Mouse (Mus musculus) CH12.LX (cell line): ENCODE results near the gene Calhm2.

Experiments used
- CTCF ChIP-seq, 2 experiments: IDR thresholded peaks in 1 of 2; conservative IDR thresholded peaks in 1 of 2; 2 replicates each; pipeline ENCODE4 v1.5.1; 2011 to 2012; ENCODE audit warnings: low read depth in 2 of 2, low read length in 2 of 2, improper control_type of control experiment in 1 of 2, inconsistent platforms in 1 of 2, mild to moderate bottlenecking in 1 of 2, moderate library complexity in 1 of 2
- ELF1 ChIP-seq: IDR thresholded peaks from 2 replicates; pipeline ENCODE4 v1.6.1; 2014; ENCODE audit warnings: low read depth, mild to moderate bottlenecking, inconsistent platforms, low read length, improper control_type of control experiment
- EP300 ChIP-seq: IDR thresholded peaks from 2 replicates; pipeline ENCODE4 v1.6.1; 2011; ENCODE audit warnings: low read length, improper control_type of control experiment
- IRF4 ChIP-seq: IDR thresholded peaks from 2 replicates; pipeline ENCODE4 v1.6.1; 2014; ENCODE audit warnings: low read depth, mild to moderate bottlenecking, inconsistent platforms, low read length, improper control_type of control experiment
- JUN ChIP-seq: IDR thresholded peaks from 2 replicates; pipeline ENCODE4 v1.6.1; 2011; ENCODE audit warnings: low read depth, mild to moderate bottlenecking, low read length, improper control_type of control experiment, moderate library complexity; ENCODE audit not compliant: insufficient read depth
- MAX ChIP-seq: IDR thresholded peaks from 2 replicates; pipeline ENCODE4 v1.6.1; 2011; ENCODE audit warnings: low read length, improper control_type of control experiment
- MXI1 ChIP-seq: IDR thresholded peaks from 2 replicates; pipeline ENCODE4 v1.6.1; 2011; ENCODE audit warnings: mild to moderate bottlenecking, low read depth, low read length, improper control_type of control experiment
- NRF1 ChIP-seq: IDR thresholded peaks from 2 replicates; pipeline ENCODE4 v1.6.1; 2014; ENCODE audit warnings: low read depth, mild to moderate bottlenecking, inconsistent platforms, low read length, improper control_type of control experiment, moderate library complexity
- POLR2A ChIP-seq: IDR thresholded peaks from 2 replicates; pipeline ENCODE4 v1.6.1; 2011; ENCODE audit warnings: low read depth, mild to moderate bottlenecking, improper control_type of control experiment, low read length
- POLR2AphosphoS2 ChIP-seq: IDR thresholded peaks from 2 replicates; pipeline ENCODE4 v1.6.1; 2011; ENCODE audit warnings: low read depth, low read length, improper control_type of control experiment
- SMC3 ChIP-seq: IDR thresholded peaks from 2 replicates; pipeline ENCODE4 v1.6.1; 2011; ENCODE audit warnings: low read depth, low read length, improper control_type of control experiment
- UBTF ChIP-seq: IDR thresholded peaks from 2 replicates; pipeline ENCODE4 v1.6.1; 2012; ENCODE audit warnings: low read depth, mild to moderate bottlenecking, inconsistent platforms, low read length, improper control_type of control experiment, moderate library complexity
- ZKSCAN1 ChIP-seq: IDR thresholded peaks from 2 replicates; pipeline ENCODE4 v1.6.1; 2012; ENCODE audit warnings: low read depth, inconsistent platforms, low read length, improper control_type of control experiment, borderline replicate concordance
- ZNF384 ChIP-seq: IDR thresholded peaks from 2 replicates; pipeline ENCODE4 v1.6.1; 2012; ENCODE audit warnings: low read depth, low read length, improper control_type of control experiment, inconsistent platforms

DNA sequence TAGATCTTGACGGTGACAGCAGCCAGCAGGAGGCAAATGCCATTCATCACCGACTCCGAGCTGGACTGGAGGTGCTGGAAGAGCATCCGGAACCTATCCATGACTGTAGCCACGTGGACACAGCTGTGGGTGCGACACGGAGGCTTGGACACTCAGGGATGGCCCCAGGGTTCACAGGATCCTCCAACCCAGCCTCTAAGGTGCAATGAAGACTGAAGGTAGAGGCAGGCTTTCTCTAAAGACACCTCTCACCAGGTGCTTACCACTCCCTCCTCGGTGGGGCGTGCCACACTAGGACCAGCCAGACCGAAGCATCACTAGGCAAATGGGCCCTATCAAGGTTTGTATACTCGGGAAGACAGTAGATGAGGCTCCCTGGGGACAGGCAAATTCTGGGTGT lies 19.6 kb upstream of the Calhm2 start, which contains the start of gene Calhm3:
- TF ChIP-seq CTCF (conservative IDR thresholded peaks at IDR 0.05 in 1 of 2, IDR thresholded peaks at IDR 0.05 in 1 of 2; ENCODE audit: low read depth in 2 of 2, low read length in 2 of 2) (no peak), POLR2A (no peak), MAX (no peak), NRF1 (no peak), EP300 (no peak), UBTF (no peak), JUN (no peak), POLR2AphosphoS2 (no peak), ZKSCAN1 (no peak), IRF4 (no peak), ZNF384 (no peak), MXI1 (no peak), SMC3 (no peak), ELF1 (no peak)
